Mouse (Mus musculus) thymus, adult 2 months (tissue): ENCODE data around the gene Alkbh8. TPM values are rescaled to one million over a fixed set of nuclear protein-coding genes. Genes with fewer than 3 reads are reported as not detected.
"Not testable (repeated sequence)": the region's sequence is repeated elsewhere in the genome, so short reads cannot be mapped to it uniquely, and the experiment has no call there.

Experiments used
- DNase-seq: peaks from one replicate; pipeline ENCODE4 v3.0.0; 2021
- H3K27ac ChIP-seq: fragments of 200-500 bp; 2 replicates; pipeline ENCODE4 v1.5.1; 2012; ENCODE audit warnings: low read length, control low read depth; ENCODE audit not compliant: control insufficient read depth, insufficient read depth
- H3K27me3 ChIP-seq: fragments of 200-500 bp; 2 replicates; pipeline ENCODE4 v1.6.1; 2012; ENCODE audit warnings: mild to moderate bottlenecking, low read length, moderate library complexity, mixed read lengths; ENCODE audit not compliant: control insufficient read depth, insufficient read depth
- H3K36me3 ChIP-seq: fragments of 200-500 bp; 2 replicates; pipeline ENCODE4 v1.6.1; 2012; ENCODE audit warnings: mild to moderate bottlenecking, low read length, moderate library complexity; ENCODE audit not compliant: control insufficient read depth, insufficient read depth
- H3K4me1 ChIP-seq: fragments of 200-500 bp; replicated peaks from 2 replicates; pipeline ENCODE4 v1.6.1; 2012; ENCODE audit warnings: low read length; ENCODE audit not compliant: control insufficient read depth, insufficient read depth
- H3K4me3 ChIP-seq: fragments of 200-500 bp; 2 replicates; pipeline ENCODE4 v1.5.1; 2012; ENCODE audit warnings: mild to moderate bottlenecking, low read length, control low read depth, moderate library complexity; ENCODE audit not compliant: control insufficient read depth, insufficient read depth
- CTCF ChIP-seq: fragments of 200-500 bp; IDR thresholded peaks from 2 replicates; pipeline ENCODE4 v1.5.1; 2012; ENCODE audit warnings: mild to moderate bottlenecking, control low read depth, low read length, moderate library complexity, borderline replicate concordance; ENCODE audit not compliant: control insufficient read depth, poor library complexity, insufficient read depth; ENCODE audit errors: extremely low read depth
- POLR2A ChIP-seq: fragments of 200-500 bp; IDR thresholded peaks from 2 replicates; pipeline ENCODE4 v1.6.1; 2012; ENCODE audit warnings: mild to moderate bottlenecking, low read length, control low read depth, moderate library complexity; ENCODE audit not compliant: control insufficient read depth, poor library complexity, insufficient read depth; ENCODE audit errors: extremely low read depth
- WGBS: fragments of 180-500 bp; shearing (Covaris S2); methylation state at CpG from one replicate; pipeline ENCODE4 v1.1.7; 2018; 5-methylcytosine and 5-hydroxymethylcytosine counted together
- polyA plus RNA-seq: library from polyadenylated mRNA; depleted of rRNA; stranded (reverse); fragments of >200 nt; gene quantifications from 2 replicates; pipeline ENCODE4 v1.2.3, GENCODE M21; 2012

Alkbh8 gene
- polyA plus RNA-seq, 1 experiment: 3.5 TPM

- TF ChIP-seq CTCF: no peak
- TF ChIP-seq POLR2A: no peak
- H3K27me3 ChIP-seq: no peaks in the 10 kb centered on the region
- H3K4me3 ChIP-seq: no peak overlapping the region
- no peak overlapping the region for H3K27ac ChIP-seq
- no peaks in the 10 kb centered on the region for H3K36me3 ChIP-seq
- no peak for DNase-seq
- no peaks in the 10 kb centered on the region for H3K4me1 ChIP-seq
- WGBS: 79% methylated on average over 3 of the region's 3 CpGs
Measured at GRCm38 (mm10) chr9:3330737-3331384, 4.1 kb upstream of the Alkbh8 start.

GRCm38 (mm10) chr9:3336661-3337060 is 1.7 kb downstream of the Alkbh8 start:
- WGBS: 95% methylated on average over 3 of the region's 3 CpGs
- no peak overlapping the region for H3K4me3 ChIP-seq
- no peak for DNase-seq
- H3K27ac ChIP-seq: no peak overlapping the region
- H3K36me3 ChIP-seq: peaks cover 4% of the 10 kb centered on the region; the same call in 1 of the 2 replicates
- TF ChIP-seq CTCF (no peak), POLR2A (no peak)
- no peaks in the 10 kb centered on the region for H3K27me3 ChIP-seq
- H3K4me1 ChIP-seq: no peaks in the 10 kb centered on the region

DNA sequence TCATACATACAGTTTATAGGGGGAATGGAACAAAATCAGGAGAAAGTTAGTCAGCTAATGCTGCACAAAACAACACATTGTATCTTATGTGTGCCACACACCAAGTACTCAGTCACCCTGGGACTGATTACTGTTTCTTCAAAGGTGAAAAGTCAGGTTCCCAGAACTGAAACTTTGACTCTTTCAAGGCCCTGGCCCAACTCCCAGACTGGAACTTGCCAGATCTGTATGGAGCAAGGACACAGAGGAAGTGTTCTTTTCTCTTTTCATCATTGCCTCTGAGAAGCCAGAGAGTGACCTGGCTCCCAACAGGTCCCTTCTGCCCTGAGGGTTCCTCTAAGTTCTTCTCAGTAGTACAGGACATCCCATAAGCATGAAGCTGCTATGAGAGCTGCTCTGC is 10.2 kb downstream of the Alkbh8 start:
- H3K36me3 ChIP-seq: peaks cover 42% of the 10 kb centered on the region
- H3K4me1 ChIP-seq: no peaks in the 10 kb centered on the region
- TF ChIP-seq POLR2A (no peak), CTCF (no peak)
- DNase-seq: no peak
- no peaks in the 10 kb centered on the region for H3K27me3 ChIP-seq
- H3K27ac ChIP-seq: no peak overlapping the region
- H3K4me3 ChIP-seq: no peak overlapping the region

DNA sequence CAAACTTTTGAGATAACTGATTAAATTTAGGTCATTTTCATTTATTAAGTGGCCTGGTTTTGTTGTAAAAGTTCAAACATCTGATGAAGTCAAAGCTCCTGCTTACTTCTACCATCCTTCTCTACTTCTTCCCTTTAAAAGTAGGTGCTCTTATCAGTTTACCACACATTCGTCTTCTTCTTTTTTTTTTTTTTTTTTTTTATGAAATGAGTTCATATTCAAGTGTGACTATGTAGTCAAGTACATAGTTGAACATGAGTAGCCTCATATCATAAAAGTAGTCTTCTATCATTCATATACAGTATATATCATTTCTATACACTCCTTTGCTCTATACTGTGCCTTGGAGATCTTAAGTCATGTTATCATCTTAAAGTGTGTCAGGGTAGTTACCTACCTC is 11.0 kb downstream of the Alkbh8 start:
- H3K27ac ChIP-seq: no peak overlapping the region
- peaks cover 46% of the 10 kb centered on the region for H3K36me3 ChIP-seq
- no peaks in the 10 kb centered on the region for H3K4me1 ChIP-seq
- no peak overlapping the region for H3K4me3 ChIP-seq
- TF ChIP-seq POLR2A (no peak), CTCF (no peak)
- 76% methylated on average over 1 of the region's 1 CpGs for WGBS
- no peak for DNase-seq
- no peaks in the 10 kb centered on the region for H3K27me3 ChIP-seq

DNA sequence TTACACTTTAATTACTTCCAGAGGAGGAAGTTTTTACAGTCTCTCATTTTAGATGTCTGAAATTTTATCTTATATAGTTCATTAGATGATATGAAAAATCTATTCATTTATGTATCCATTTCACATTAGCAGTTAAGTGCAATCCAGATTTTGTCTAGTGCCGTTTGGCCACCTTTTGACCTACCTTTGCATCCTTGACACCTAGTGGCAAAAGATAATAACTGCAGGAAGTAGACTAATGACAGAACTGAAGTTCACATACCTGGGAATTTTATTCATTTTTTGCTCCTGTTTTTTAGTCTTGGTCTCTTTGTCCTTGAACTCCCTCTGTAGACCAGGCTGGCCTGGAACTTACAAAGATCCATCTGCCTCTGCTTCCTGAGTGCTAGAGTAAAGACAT is 15.1 kb downstream of the Alkbh8 start:
- WGBS: 86% methylated on average over 1 of the region's 1 CpGs
- peaks cover 36% of the 10 kb centered on the region for H3K36me3 ChIP-seq

GRCm38 (mm10) chr9:3376323-3376722 is 41.4 kb downstream of the Alkbh8 start:
- H3K27me3 ChIP-seq, DNase-seq, H3K27ac ChIP-seq, H3K4me3 ChIP-seq, H3K4me1 ChIP-seq, H3K36me3 ChIP-seq: not testable (repeated sequence)
- WGBS: 97% methylated on average over 1 of the region's 1 CpGs

More for the DNA sequence above, 15.1 kb downstream of the Alkbh8 start:
- H3K4me3 ChIP-seq: no peak overlapping the region
- no peaks in the 10 kb centered on the region for H3K4me1 ChIP-seq
- no peak for DNase-seq
- no peaks in the 10 kb centered on the region for H3K27me3 ChIP-seq
- H3K27ac ChIP-seq: no peak overlapping the region
- TF ChIP-seq POLR2A (no peak), CTCF (no peak)

DNA sequence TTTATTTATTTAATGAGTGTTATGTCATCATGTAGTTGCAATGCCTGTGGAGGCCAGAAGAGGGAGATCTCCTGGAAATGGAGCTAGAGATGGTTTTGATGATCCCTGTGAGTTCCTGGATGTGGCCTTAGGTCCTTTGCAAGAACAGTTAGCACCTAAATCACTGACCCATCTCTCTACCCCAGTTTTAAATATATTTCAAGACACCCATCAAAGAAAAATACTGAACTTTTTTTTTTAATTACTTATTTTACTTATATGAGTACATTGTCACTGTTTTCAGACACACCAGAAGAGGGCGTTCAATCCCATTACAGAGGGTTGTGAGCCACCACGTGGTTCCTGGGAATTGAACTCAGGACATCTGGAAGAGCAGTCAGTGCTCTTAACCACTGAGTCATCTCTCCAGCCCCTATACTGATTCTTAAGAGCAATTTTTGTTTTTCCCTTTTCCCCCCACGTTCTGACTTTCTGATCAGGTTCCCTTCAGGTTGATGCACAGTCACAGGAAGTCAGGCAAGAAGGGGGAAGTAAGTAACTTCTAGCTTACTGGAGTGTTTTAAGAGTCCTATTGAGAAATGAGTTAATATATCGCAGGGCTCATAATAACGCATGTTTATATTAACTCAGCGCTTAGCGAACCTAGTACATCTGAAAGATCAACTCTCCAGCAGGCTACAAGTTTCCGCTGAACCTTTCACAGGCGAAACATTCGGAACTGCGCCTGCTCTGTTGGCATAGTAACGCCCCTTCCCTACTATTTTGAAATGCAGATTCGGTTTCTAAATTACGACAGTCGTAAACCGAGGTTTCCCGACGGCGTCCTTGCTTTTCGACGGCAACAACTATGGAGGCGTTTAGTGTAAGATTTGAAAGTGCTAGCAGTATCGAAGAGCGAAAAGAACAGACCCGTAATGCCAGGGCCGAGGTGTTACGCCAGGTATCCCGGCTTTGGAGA is 68.6 kb downstream of the Alkbh8 start, which contains the start of gene Cwf19l2:
Gene Cwf19l2, plus strand, starts transcription at position 342 of the 958 bp plus-strand sequence.
- no peaks in the 10 kb centered on the region for H3K27me3 ChIP-seq
- peak; percentile 81 for DNase-seq
- TF ChIP-seq POLR2A (0 out of 2 replicates have a peak, but pooled peaks have one; percentile 34), CTCF (no peak)
- peak within 1 kb of the TSS; percentile 80 for H3K27ac ChIP-seq
- under 1% methylated on average over 28 of the region's 28 CpGs for WGBS
- H3K4me3 ChIP-seq: peak within 1 kb of the TSS; percentile 46
- no peaks in the 10 kb centered on the region for H3K4me1 ChIP-seq
- no peaks in the 10 kb centered on the region for H3K36me3 ChIP-seq
